Mouse (Mus musculus) brain, embryonic 14.5 days (tissue): ENCODE results near the gene Hist1h1a.

Source experiments
- CTCF ChIP-seq: fragments of 200-500 bp; IDR thresholded peaks from 2 replicates; pipeline ENCODE4 v1.5.1; 2012; ENCODE audit warnings: inconsistent platforms, mild to moderate bottlenecking, moderate library complexity, borderline replicate concordance; ENCODE audit not compliant: insufficient read depth, insufficient read length; ENCODE audit errors: extremely low read depth
- POLR2A ChIP-seq: fragments of 200-500 bp; IDR thresholded peaks from 2 replicates; pipeline ENCODE4 v1.6.1; 2012; ENCODE audit warnings: mild to moderate bottlenecking, inconsistent platforms, borderline replicate concordance; ENCODE audit not compliant: poor library complexity, insufficient read depth, insufficient read length, severe bottlenecking; ENCODE audit errors: extremely low read depth

- TF ChIP-seq POLR2A, result peak; percentile 83; the same call in 1 of the 2 replicates
- TF ChIP-seq CTCF, result no peak
These were observed 24.8 kb upstream of the Hist1h1a start, which contains the start of gene Hist1h1c for GRCm38 (mm10) chr13:23738677-23739068.
